ENCODE assay signal across 18 mouse cellular contexts in genomic region chr7:35878164-35878563, GRCm38 (mm10).
DNase-seq lines count a peak whose midpoint lies in the region; ATAC-seq and TF ChIP-seq lines count a peak whose summit lies in the region.
"Had no signal": no experiment of that assay in that cellular context is flagged by ENCODE, and none has a peak within 500 bp of the region (broad histone marks: within the 10 kb centered on the region; RNA-seq: fewer than 3 reads in every experiment).

No protein-coding gene starts in this region.

- no peak for ATAC-seq in inflammation-experienced regulatory T-cells, adult 6 months
- ATAC-seq: liver, embryonic 12.5 days; midbrain, embryonic 16.5 days had no signal

- TF ChIP-seq POLR2A in brain, embryonic 14.5 days (IDR thresholded peaks at IDR 0.05; ENCODE audit: borderline replicate concordance, extremely low read depth, insufficient read depth, insufficient read length, poor library complexity, severe bottlenecking) = no peak

- TF ChIP-seq CTCF in brain, embryonic 14.5 days (IDR thresholded peaks at IDR 0.05; ENCODE audit: borderline replicate concordance, extremely low read depth, insufficient read depth, insufficient read length) = no peak

- DNase-seq in layer of hippocampus, adult 9-11 months = peak; percentile 35
- no peak for DNase-seq in layer of hippocampus, postnatal 14 days (ENCODE audit: low spot score in 2 of 2)
- DNase-seq in brain, adult 2 months (ENCODE audit: low read depth, low spot score) = peak; percentile 65
- DNase-seq in brain, embryonic 14.5 days (ENCODE audit: low read depth) = peak; percentile 14
- peak; percentile 53 to 82 for DNase-seq in right cerebral cortex, postnatal 10 days (ENCODE audit: low spot score in 2 of 2)
- no peak for DNase-seq in ovary, postnatal 36 days (ENCODE audit: low spot score)
- DNase-seq: adrenal gland, adult 2 months; cerebellum, adult 2 months; cerebellum, postnatal 25 days; embryo, embryonic 11 days; heart, postnatal 36 days; kidney, adult 2 months; lung, adult 18-20 months; lung, postnatal 10 days; thymus, postnatal 25 days had no signal

Comparison
In these comparisons a context has a peak if more than half of its experiments do, and no peak if none do; other contexts are left out.
1. DNase-seq: peak in layer of hippocampus, adult 9-11 months (single experiment), brain, adult 2 months (single experiment), brain, embryonic 14.5 days (single experiment) and right cerebral cortex, postnatal 10 days (2 of 2); none in layer of hippocampus, postnatal 14 days (0 of 2) and ovary, postnatal 36 days (single experiment).